Mouse (Mus musculus) retina, adult 2 months (tissue): ENCODE data around the gene Abcc4.

Experiments used
- DNase-seq: peaks from one replicate; pipeline ENCODE4 v3.0.0-alpha.2; 2012; ENCODE audit warnings: low read depth, low spot score

The Abcc4 gene

DNA sequence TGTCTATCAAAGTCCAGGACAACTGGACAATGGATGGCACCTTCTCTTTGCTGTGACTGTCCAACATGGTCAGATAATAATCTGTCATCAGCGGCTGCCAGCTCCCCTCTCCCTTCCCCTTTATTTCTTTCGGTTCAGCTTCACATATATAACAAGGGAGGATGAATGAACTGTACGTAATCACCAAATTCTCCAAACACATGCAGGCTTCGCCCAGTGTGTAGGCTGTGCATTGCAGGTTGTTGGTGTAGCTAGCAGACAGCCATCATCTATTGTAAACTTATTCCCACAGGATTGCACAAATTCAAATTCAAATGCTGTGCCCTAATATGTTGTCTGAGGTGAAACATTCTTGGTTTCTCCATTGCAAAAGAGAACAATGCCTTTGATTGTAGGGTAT lies 271.2 kb downstream of the Abcc4 start:
- no peak for DNase-seq

DNA sequence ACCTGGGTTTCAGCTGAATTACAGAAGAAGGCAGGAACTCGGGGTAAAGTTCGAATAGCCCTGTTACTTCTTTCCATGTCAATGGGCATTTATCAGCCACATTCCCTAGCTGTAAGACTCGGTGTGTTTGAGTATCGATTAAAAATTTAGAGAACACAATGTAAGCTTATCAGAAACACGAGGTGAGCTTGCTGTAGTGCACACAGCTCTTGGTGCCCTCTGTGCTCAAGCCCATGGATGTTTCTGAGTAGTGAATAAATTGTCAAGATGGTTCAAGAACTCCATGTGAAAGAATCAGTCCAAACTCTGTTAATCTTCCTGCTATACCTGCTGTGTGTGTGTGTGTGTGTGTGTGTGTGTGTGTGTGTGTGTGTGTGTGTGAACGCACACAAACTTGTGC lies 272.2 kb downstream of the Abcc4 start:
- DNase-seq = no peak
